Mouse (Mus musculus) intestine, embryonic 15.5 days (tissue): ENCODE data around the gene Celsr2. TPM values are rescaled to one million over a fixed set of nuclear protein-coding genes. Genes with fewer than 3 reads are reported as not detected.

Experiments
- ATAC-seq: fragments of 200-750 bp; cut with Nextera tagmentation; 2 replicates; pipeline ENCODE4 v1.8.0; 2017; ENCODE audit warnings: moderate TSS enrichment, moderate library complexity
- H3K27ac ChIP-seq: fragments of 300-500 bp; sonication (generic); 2 replicates; pipeline ENCODE4 v1.5.1; 2015; ENCODE audit warnings: mild to moderate bottlenecking, inconsistent platforms
- H3K27me3 ChIP-seq: fragments of 300-500 bp; sonication (generic); replicated peaks from 2 replicates; pipeline ENCODE4 v1.6.1; 2015; ENCODE audit warnings: inconsistent platforms
- H3K36me3 ChIP-seq: fragments of 300-500 bp; sonication (generic); 2 replicates; pipeline ENCODE4 v1.6.1; 2015; ENCODE audit warnings: inconsistent platforms
- H3K4me1 ChIP-seq: fragments of 300-500 bp; sonication (generic); replicated peaks from 2 replicates; pipeline ENCODE4 v1.6.1; 2015; ENCODE audit warnings: inconsistent platforms
- H3K4me2 ChIP-seq: fragments of 300-500 bp; sonication (generic); replicated peaks from 2 replicates; pipeline ENCODE4 v1.6.1; 2015; ENCODE audit warnings: mild to moderate bottlenecking, inconsistent platforms
- H3K4me3 ChIP-seq: fragments of 300-500 bp; sonication (generic); replicated peaks from 2 replicates; pipeline ENCODE4 v1.5.1; 2015; ENCODE audit warnings: inconsistent platforms
- H3K9ac ChIP-seq: fragments of 300-500 bp; sonication (generic); 2 replicates; pipeline ENCODE4 v1.6.1; 2015; ENCODE audit warnings: inconsistent platforms
- H3K9me3 ChIP-seq: fragments of 300-500 bp; sonication (generic); 2 replicates; pipeline ENCODE4 v1.6.1; 2016; ENCODE audit warnings: inconsistent platforms
- WGBS: fragments of 180-500 bp; shearing (Covaris S2); methylation state at CpG from one replicate; pipeline ENCODE4 v1.1.7; 2015; 5-methylcytosine and 5-hydroxymethylcytosine counted together
- polyA plus RNA-seq: library from polyadenylated mRNA; unstranded; fragments of >200 nt; fragmentation: Nextera tagmentation; extraction: Ambion mirVana; gene quantifications from 2 replicates; pipeline ENCODE4 v1.2.1, GENCODE M21; 2015

Gene Celsr2
- polyA plus RNA-seq, 1 experiment from 2014 or later, result 3.2 TPM

- Histone ChIP-seq H3K9ac (no peak overlapping the region), H3K4me2 (no peak overlapping the region; the same call in 1 of the 2 replicates), H3K27ac (no peak overlapping the region), H3K4me1 (peaks cover 7% of the 10 kb centered on the region; the same call in 1 of the 2 replicates), H3K4me3 (no peak overlapping the region), H3K27me3 (no peaks in the 10 kb centered on the region), H3K36me3 (no peaks in the 10 kb centered on the region), H3K9me3 (no peaks in the 10 kb centered on the region)
- no peak for ATAC-seq
- 58% methylated on average over 9 of the region's 9 CpGs for WGBS
Measured at GRCm38 (mm10) chr3:108367173-108367572, 48.2 kb downstream of the Celsr2 start.

- 65% methylated on average over 9 of the region's 9 CpGs for WGBS
- Histone ChIP-seq H3K9ac (no peak within 1 kb of the TSS), H3K4me1 (peaks cover 11% of the 10 kb centered on the region), H3K4me2 (no peak within 1 kb of the TSS), H3K36me3 (no peaks in the 10 kb centered on the region), H3K27ac (no peak within 1 kb of the TSS), H3K9me3 (no peaks in the 10 kb centered on the region), H3K27me3 (no peaks in the 10 kb centered on the region), H3K4me3 (no peak within 1 kb of the TSS)
- no peak for ATAC-seq
Measured at GRCm38 (mm10) chr3:108364270-108364995, 50.9 kb downstream of the Celsr2 start, which contains the start of gene Mybphl. TSS of gene Mybphl (plus strand) at chr3:108364911.

GRCm38 (mm10) chr3:108363626-108364025, 51.7 kb downstream of the Celsr2 start:
- Histone ChIP-seq H3K27me3 (no peaks in the 10 kb centered on the region), H3K9me3 (no peaks in the 10 kb centered on the region), H3K4me3 (no peak overlapping the region), H3K4me1 (peaks cover 11% of the 10 kb centered on the region), H3K9ac (no peak overlapping the region), H3K4me2 (no peak overlapping the region), H3K27ac (no peak overlapping the region), H3K36me3 (no peaks in the 10 kb centered on the region)
- 77% methylated on average over 3 of the region's 3 CpGs for WGBS
- no peak for ATAC-seq

GRCm38 (mm10) chr3:108360894-108361293, 54.5 kb downstream of the Celsr2 start:
- H3K27me3 ChIP-seq, result no peaks in the 10 kb centered on the region
- H3K4me2 ChIP-seq, result no peak overlapping the region
- H3K9ac ChIP-seq, result no peak overlapping the region
- H3K27ac ChIP-seq, result no peak overlapping the region
- ATAC-seq, result no peak
- WGBS, result 19% methylated on average over 7 of the region's 7 CpGs
- no peaks in the 10 kb centered on the region for H3K9me3 ChIP-seq
- no peak overlapping the region for H3K4me3 ChIP-seq
- peaks cover 7% of the 10 kb centered on the region for H3K4me1 ChIP-seq
- no peaks in the 10 kb centered on the region for H3K36me3 ChIP-seq

GRCm38 (mm10) chr3:108358445-108358844, 56.9 kb downstream of the Celsr2 start:
- H3K36me3 ChIP-seq, result 0 out of 2 replicates have a peak, but pooled peaks cover 6% of the 10 kb centered on the region
- H3K9ac ChIP-seq, result no peak overlapping the region
- H3K4me3 ChIP-seq, result no peak overlapping the region
- no peaks in the 10 kb centered on the region for H3K27me3 ChIP-seq
- no peak overlapping the region for H3K27ac ChIP-seq
- H3K4me1 ChIP-seq, result peaks cover 4% of the 10 kb centered on the region
- no peaks in the 10 kb centered on the region for H3K9me3 ChIP-seq
- no peak overlapping the region for H3K4me2 ChIP-seq
- no peak for ATAC-seq
- WGBS, result 77% methylated on average over 6 of the region's 6 CpGs

GRCm38 (mm10) chr3:108357051-108357450, 58.3 kb downstream of the Celsr2 start:
- no peak overlapping the region for H3K4me2 ChIP-seq
- ATAC-seq, result no peak
- H3K36me3 ChIP-seq, result peaks cover 6% of the 10 kb centered on the region; the same call in 1 of the 2 replicates

GRCm38 (mm10) chr3:108355245-108355644, 60.1 kb downstream of the Celsr2 start:
- H3K27ac ChIP-seq, result no peak overlapping the region
- H3K36me3 ChIP-seq, result peaks cover 6% of the 10 kb centered on the region; the same call in 1 of the 2 replicates
- no peak overlapping the region for H3K4me2 ChIP-seq
- ATAC-seq, result no peak
- H3K27me3 ChIP-seq, result no peaks in the 10 kb centered on the region
- H3K9ac ChIP-seq, result no peak overlapping the region
- no peaks in the 10 kb centered on the region for H3K9me3 ChIP-seq
- H3K4me1 ChIP-seq, result no peaks in the 10 kb centered on the region
- 88% methylated on average over 3 of the region's 3 CpGs for WGBS
- H3K4me3 ChIP-seq, result no peak overlapping the region

More at GRCm38 (mm10) chr3:108357051-108357450, 58.3 kb downstream of the Celsr2 start:
- Histone ChIP-seq H3K27ac (no peak overlapping the region), H3K4me1 (peaks cover 4% of the 10 kb centered on the region), H3K9ac (no peak overlapping the region), H3K4me3 (no peak overlapping the region), H3K27me3 (no peaks in the 10 kb centered on the region), H3K9me3 (no peaks in the 10 kb centered on the region)
- WGBS, result 86% methylated on average over 10 of the region's 10 CpGs

- Histone ChIP-seq H3K27ac (no peak overlapping the region), H3K9me3 (no peaks in the 10 kb centered on the region), H3K4me3 (no peak overlapping the region), H3K27me3 (no peaks in the 10 kb centered on the region), H3K36me3 (peaks cover 3% of the 10 kb centered on the region; the same call in 1 of the 2 replicates), H3K4me1 (no peaks in the 10 kb centered on the region), H3K4me2 (no peak overlapping the region), H3K9ac (no peak overlapping the region)
- ATAC-seq, result no peak
- 78% methylated on average over 9 of the region's 9 CpGs for WGBS
Measured at GRCm38 (mm10) chr3:108348376-108348775, 67.0 kb downstream of the Celsr2 start.

GRCm38 (mm10) chr3:108345855-108346254, 69.5 kb downstream of the Celsr2 start:
- Histone ChIP-seq H3K27ac (no peak overlapping the region), H3K4me3 (no peak overlapping the region), H3K9ac (no peak overlapping the region), H3K36me3 (0 out of 2 replicates have a peak, but pooled peaks cover 3% of the 10 kb centered on the region), H3K9me3 (no peaks in the 10 kb centered on the region), H3K4me1 (no peaks in the 10 kb centered on the region), H3K4me2 (no peak overlapping the region), H3K27me3 (no peaks in the 10 kb centered on the region)
- WGBS, result 88% methylated on average over 7 of the region's 7 CpGs
- no peak for ATAC-seq

GRCm38 (mm10) chr3:108342185-108342584, 73.2 kb downstream of the Celsr2 start:
- WGBS, result 88% methylated on average over 7 of the region's 7 CpGs
- H3K9me3 ChIP-seq, result no peaks in the 10 kb centered on the region
- ATAC-seq, result no peak
- no peak overlapping the region for H3K9ac ChIP-seq
- no peaks in the 10 kb centered on the region for H3K4me1 ChIP-seq
- H3K4me3 ChIP-seq, result no peak overlapping the region
- H3K36me3 ChIP-seq, result peaks cover 7% of the 10 kb centered on the region; the same call in 1 of the 2 replicates
- no peaks in the 10 kb centered on the region for H3K27me3 ChIP-seq
- H3K27ac ChIP-seq, result no peak overlapping the region
- no peak overlapping the region for H3K4me2 ChIP-seq

GRCm38 (mm10) chr3:108341040-108341439, 74.3 kb downstream of the Celsr2 start:
- H3K27me3 ChIP-seq, result no peaks in the 10 kb centered on the region
- H3K4me1 ChIP-seq, result no peaks in the 10 kb centered on the region
- H3K36me3 ChIP-seq, result peaks cover 7% of the 10 kb centered on the region; the same call in 1 of the 2 replicates
- no peak overlapping the region for H3K4me2 ChIP-seq
- H3K9ac ChIP-seq, result no peak overlapping the region
- H3K4me3 ChIP-seq, result no peak overlapping the region
- 87% methylated on average over 2 of the region's 2 CpGs for whole genome bisulfite sequencing
- no peaks in the 10 kb centered on the region for H3K9me3 ChIP-seq
- H3K27ac ChIP-seq, result no peak overlapping the region
- ATAC-seq, result no peak
